Mouse (Mus musculus): ENCODE results near the gene Tunar.

Gene Tunar

GRCm38 (mm10) chr12:105403742-105404141 is 70.1 kb downstream of the Tunar start:
- DNase-seq (ENCODE audit: low read depth): no peak

DNA sequence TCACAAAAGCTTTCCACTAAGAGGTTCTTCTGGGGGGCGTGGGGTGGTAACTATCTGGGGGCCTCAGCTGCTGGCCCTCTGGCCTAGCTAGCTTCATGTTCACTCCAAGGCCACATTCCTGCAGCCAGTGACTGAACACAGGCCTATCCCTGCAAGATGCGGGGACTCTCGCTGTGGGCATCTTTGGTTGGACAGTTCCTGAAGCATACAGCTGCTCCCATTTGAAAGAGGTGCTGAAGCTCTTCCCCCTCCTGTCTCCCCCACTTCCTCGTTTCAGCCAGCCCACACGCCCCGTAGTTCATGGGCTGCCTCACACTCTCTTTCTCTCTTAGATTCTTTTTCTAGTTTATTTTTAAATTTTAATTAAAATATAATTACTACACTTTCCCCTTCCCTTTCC is 72.3 kb downstream of the Tunar start:
- DNase-seq (ENCODE audit: low read depth): no peak

- no peak for DNase-seq (ENCODE audit: low read depth)
These were observed 80.2 kb downstream of the Tunar start for GRCm38 (mm10) chr12:105413909-105414308.

DNA sequence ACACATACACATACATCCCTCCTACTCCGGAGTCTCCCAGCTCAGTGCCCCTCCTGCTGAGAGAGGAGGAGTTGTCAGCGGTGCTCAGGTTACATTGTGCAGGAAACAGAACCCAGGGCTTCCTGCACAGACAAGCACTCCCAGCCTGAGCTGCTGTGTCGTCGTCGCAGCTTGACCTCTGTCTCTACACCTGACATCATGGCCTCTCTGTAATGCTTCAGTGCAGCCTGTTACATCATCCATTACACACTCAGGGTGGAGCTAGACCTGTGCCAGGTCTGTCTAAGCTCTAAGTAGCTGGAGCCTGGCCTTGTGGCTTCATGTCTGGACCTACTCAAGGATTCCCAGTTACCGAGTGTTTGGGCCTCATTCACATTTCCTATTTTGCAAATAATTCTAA is 86.8 kb downstream of the Tunar start:
- DNase-seq (ENCODE audit: low read depth): no peak

- no peak for DNase-seq (ENCODE audit: low read depth)
These were observed 92.9 kb downstream of the Tunar start for GRCm38 (mm10) chr12:105426541-105426940.

DNA sequence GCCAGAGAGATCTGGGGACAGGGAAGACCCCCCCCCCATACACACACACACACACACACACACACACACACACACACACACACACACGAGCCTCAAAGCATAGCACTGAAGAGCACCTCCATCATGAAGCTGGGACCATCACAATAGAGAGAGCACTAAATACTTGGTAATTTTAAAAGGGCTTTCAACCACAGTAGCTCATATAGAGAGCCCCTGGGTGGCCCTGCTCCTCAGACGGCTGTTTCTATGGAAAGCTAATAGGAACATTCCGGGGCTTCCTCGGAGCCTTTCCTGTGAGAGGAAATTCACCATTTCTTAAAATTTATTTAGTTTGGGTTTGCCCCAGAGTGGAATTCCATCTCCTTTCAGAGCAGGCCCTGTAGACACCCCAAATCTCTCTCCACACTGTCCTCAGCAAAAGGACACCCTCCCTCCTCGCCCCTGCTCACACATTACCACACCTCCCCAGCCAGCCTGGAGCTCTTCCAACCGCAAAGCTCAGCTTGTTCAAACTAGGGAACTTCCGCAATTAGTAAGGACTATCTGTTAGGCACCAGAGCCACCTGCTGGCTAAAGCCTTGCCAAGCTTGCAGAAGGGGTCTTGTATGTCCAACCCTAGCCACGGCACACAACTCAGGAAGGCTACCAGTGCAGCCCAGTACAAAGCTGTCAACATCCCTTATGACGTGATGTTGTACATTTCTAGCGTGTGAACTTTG is 93.5 kb downstream of the Tunar start:
- peak; percentile 77 for DNase-seq (ENCODE audit: low read depth)

DNA sequence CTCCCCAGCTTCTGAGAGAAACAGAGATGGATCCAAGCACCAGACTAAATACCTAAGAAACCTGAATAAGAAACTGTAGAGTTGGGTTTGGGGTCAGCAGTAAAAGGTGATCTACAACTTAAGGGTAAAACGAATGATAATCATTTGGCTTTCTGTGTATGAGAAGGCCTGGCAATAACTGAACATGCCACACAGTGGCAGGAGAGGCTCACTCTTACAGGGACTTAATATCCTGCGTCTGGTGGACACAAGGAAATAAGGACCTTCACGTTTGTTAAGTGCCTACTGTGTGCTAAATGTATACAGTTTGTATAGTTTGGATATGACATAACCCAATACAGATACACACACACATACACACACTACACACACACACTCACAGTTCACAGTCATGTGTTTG is 98.2 kb downstream of the Tunar start:
- no peak for DNase-seq (ENCODE audit: low read depth)

GRCm38 (mm10) chr12:105432807-105433206 is 99.1 kb downstream of the Tunar start:
- no peak for DNase-seq (ENCODE audit: low read depth)
